Mouse (Mus musculus) embryonic facial prominence, embryonic 12.5 days (tissue): ENCODE measurements around the gene Gm498. TPM values are rescaled to one million over a fixed set of nuclear protein-coding genes. Genes with fewer than 3 reads are reported as not detected.

Experiments
- ATAC-seq: fragments of 200-750 bp; cut with Nextera tagmentation; 2 replicates; pipeline ENCODE4 v1.8.0; 2017; ENCODE audit not compliant: insufficient number of reproducible peaks, insufficient read depth, low FRiP score, low TSS enrichment
- H3K27ac ChIP-seq: fragments of 300-500 bp; sonication (generic); 2 replicates; pipeline ENCODE4 v1.5.1; 2016; ENCODE audit warnings: mild to moderate bottlenecking
- H3K27me3 ChIP-seq: fragments of 300-500 bp; sonication (generic); 2 replicates; pipeline ENCODE4 v1.6.1; 2016; ENCODE audit warnings: mild to moderate bottlenecking, moderate library complexity
- H3K36me3 ChIP-seq: fragments of 300-500 bp; sonication (generic); 2 replicates; pipeline ENCODE4 v1.6.1; 2016; ENCODE audit warnings: mild to moderate bottlenecking
- H3K4me1 ChIP-seq: fragments of 300-500 bp; sonication (generic); 2 replicates; pipeline ENCODE4 v1.6.1; 2016
- H3K4me2 ChIP-seq: fragments of 300-500 bp; sonication (generic); replicated peaks from 2 replicates; pipeline ENCODE4 v1.6.1; 2016; ENCODE audit warnings: mild to moderate bottlenecking, moderate library complexity
- H3K4me3 ChIP-seq: fragments of 300-500 bp; sonication (generic); 2 replicates; pipeline ENCODE4 v1.5.1; 2016; ENCODE audit warnings: mild to moderate bottlenecking
- H3K9ac ChIP-seq: fragments of 300-500 bp; sonication (generic); 2 replicates; pipeline ENCODE4 v1.6.1; 2016; ENCODE audit warnings: mild to moderate bottlenecking, moderate library complexity
- H3K9me3 ChIP-seq: fragments of 300-500 bp; sonication (generic); 2 replicates; pipeline ENCODE4 v1.6.1; 2016; ENCODE audit warnings: mild to moderate bottlenecking, moderate library complexity
- WGBS: fragments of 180-500 bp; shearing (Covaris S2); methylation state at CpG from one replicate; pipeline ENCODE4 v1.1.7; 2016; 5-methylcytosine and 5-hydroxymethylcytosine counted together
- microRNA-seq: library from miRNA; unstranded; fragments of <30 nt; microRNA quantifications from one replicate; pipeline ENCODE4, GENCODE M21; 2017
- polyA plus RNA-seq: library from polyadenylated mRNA; unstranded; fragments of >200 nt; fragmentation: Nextera tagmentation; extraction: Ambion mirVana; gene quantifications from 2 replicates; pipeline ENCODE4 v1.2.1, GENCODE M21; 2016

The Gm498 gene
- polyA plus RNA-seq, 1 experiment from 2014 or later: not detected

GRCm38 (mm10) chr7:143905176-143905575, 38.5 kb downstream of the Gm498 start:
- Histone ChIP-seq H3K9me3 (no peaks in the 10 kb centered on the region), H3K27me3 (no peaks in the 10 kb centered on the region), H3K4me1 (no peaks in the 10 kb centered on the region), H3K4me3 (no peak overlapping the region), H3K4me2 (no peak overlapping the region), H3K9ac (no peak overlapping the region), H3K36me3 (no peaks in the 10 kb centered on the region), H3K27ac (no peak overlapping the region)
- ATAC-seq: no peak
- 90% methylated on average over 1 of the region's 1 CpGs for WGBS

GRCm38 (mm10) chr7:143905606-143906005, 39.0 kb downstream of the Gm498 start:
- H3K4me3 ChIP-seq: no peak overlapping the region
- H3K9ac ChIP-seq: no peak overlapping the region
- 74% methylated on average over 3 of the region's 3 CpGs for WGBS
- no peaks in the 10 kb centered on the region for H3K4me1 ChIP-seq
- no peaks in the 10 kb centered on the region for H3K36me3 ChIP-seq
- no peak overlapping the region for H3K27ac ChIP-seq
- H3K4me2 ChIP-seq: no peak overlapping the region
- no peaks in the 10 kb centered on the region for H3K27me3 ChIP-seq
- no peak for ATAC-seq
- H3K9me3 ChIP-seq: no peaks in the 10 kb centered on the region

GRCm38 (mm10) chr7:143913611-143914010, 47.0 kb downstream of the Gm498 start:
- Histone ChIP-seq H3K9me3 (no peaks in the 10 kb centered on the region), H3K27me3 (no peaks in the 10 kb centered on the region), H3K36me3 (no peaks in the 10 kb centered on the region), H3K9ac (no peak overlapping the region), H3K4me3 (no peak overlapping the region), H3K4me1 (no peaks in the 10 kb centered on the region), H3K4me2 (no peak overlapping the region), H3K27ac (no peak overlapping the region)
- 86% methylated on average over 8 of the region's 8 CpGs for WGBS
- no peak for ATAC-seq

DNA sequence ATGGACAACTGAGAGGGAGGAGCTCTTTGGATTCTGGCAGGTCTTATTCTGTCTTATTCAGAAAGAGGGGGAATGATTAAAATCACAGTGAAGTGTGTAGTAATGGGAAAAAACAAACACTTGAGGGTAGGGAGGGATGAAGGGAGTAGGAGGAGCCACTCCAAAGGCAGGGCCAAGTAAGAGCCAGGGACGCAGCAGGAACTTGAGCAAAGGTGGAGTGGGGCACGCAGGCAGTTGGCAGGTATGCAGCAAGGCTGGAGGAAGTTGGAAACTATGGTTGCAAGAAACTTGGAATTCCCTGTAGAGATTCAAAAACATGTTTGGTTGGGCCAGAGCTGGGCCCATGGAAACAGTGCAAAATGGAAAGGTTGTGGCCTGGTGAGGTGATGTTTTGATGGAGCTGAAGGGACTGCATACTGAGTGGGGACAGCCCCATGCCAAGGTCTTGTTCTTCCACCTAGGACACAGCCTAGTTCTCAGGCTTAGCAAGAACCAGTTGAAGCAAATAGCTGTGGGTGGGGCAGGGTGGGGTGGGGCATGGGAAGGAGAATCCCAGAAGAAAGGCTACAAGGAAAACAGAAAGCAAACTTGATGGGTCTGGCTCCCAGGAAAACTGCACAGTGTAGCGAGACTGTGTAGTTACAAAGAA, 52.5 kb downstream of the Gm498 start:
- Histone ChIP-seq H3K4me2 (no peak overlapping the region), H3K9ac (no peak overlapping the region), H3K4me3 (no peak overlapping the region), H3K36me3 (no peaks in the 10 kb centered on the region), H3K9me3 (no peaks in the 10 kb centered on the region), H3K27me3 (no peaks in the 10 kb centered on the region), H3K4me1 (no peaks in the 10 kb centered on the region), H3K27ac (no peak overlapping the region)
- WGBS: 81% methylated on average over 3 of the region's 3 CpGs
- ATAC-seq: no peak

- Histone ChIP-seq H3K9ac (no peak overlapping the region), H3K27ac (no peak overlapping the region), H3K27me3 (no peaks in the 10 kb centered on the region), H3K4me2 (no peak overlapping the region), H3K4me3 (no peak overlapping the region), H3K36me3 (no peaks in the 10 kb centered on the region), H3K4me1 (no peaks in the 10 kb centered on the region), H3K9me3 (no peaks in the 10 kb centered on the region)
- 84% methylated on average over 1 of the region's 1 CpGs for WGBS
- ATAC-seq: no peak
Measured at GRCm38 (mm10) chr7:143929899-143930298, 63.3 kb downstream of the Gm498 start.

GRCm38 (mm10) chr7:143938647-143939046, 72.0 kb downstream of the Gm498 start:
- no peak overlapping the region for H3K27ac ChIP-seq

DNA sequence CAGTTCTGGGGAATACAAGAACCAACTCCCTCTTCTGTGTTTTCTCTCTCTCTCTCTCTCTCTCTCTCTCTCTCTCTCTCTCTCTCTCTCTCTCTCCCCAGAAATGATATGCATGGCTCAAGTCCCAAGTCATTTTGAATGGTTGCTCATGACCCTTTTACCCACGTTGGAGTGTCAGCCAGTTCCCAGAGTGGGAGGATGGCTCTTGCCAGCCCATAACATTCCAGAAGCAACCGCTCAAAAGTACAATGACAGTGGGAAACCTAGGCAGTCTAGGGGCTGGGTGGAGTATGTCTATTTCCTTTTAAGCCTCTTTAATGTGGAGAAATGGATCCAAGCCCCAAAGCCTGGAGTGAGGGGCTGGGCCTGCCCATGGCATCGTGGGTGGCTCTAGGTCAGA, 72.8 kb downstream of the Gm498 start:
- no peak for ATAC-seq
- H3K27me3 ChIP-seq: no peaks in the 10 kb centered on the region
- 69% methylated on average over 3 of the region's 3 CpGs for WGBS

More at GRCm38 (mm10) chr7:143938647-143939046, 72.0 kb downstream of the Gm498 start:
- Histone ChIP-seq H3K4me1 (no peaks in the 10 kb centered on the region), H3K36me3 (no peaks in the 10 kb centered on the region), H3K4me2 (no peak overlapping the region), H3K4me3 (no peak overlapping the region), H3K27me3 (no peaks in the 10 kb centered on the region), H3K9ac (no peak overlapping the region), H3K9me3 (no peaks in the 10 kb centered on the region)
- no peak for ATAC-seq
- WGBS: 53% methylated on average over 4 of the region's 4 CpGs

DNA sequence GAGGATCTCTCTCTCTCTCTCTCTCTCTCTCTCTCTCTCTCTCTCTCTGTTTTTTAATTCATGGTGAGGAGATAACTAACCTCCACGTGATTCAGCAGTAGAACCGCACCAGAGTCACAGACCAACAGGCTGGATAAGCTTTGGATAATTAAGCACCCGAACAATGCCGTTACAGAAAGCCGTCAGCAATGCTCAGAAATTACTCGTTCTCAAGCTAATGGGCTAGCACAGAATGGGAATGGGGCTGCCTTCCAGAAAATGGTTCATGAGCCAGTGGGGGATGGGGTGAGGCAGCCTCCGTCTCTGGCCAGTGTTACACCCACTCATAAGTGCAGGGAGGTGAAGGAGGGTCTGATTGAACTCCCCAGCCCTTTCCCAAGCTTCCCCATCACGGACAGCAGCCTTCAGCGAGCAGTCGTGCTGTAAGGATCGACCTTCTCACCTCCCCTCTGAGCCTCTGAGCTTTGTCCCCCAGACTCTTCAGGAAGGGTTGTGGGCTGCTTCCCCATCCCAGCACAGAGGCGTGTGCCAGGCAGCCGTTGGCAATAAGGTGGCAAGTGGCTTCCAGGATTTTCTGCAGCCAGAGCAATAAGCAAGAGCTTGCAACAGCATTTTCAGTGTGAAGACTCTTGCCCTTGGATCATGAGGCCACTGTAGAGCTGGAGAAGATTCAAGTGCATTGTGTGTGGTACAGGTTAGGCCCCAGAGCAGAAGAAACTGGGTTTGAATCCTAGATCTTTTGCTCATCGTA, 76.5 kb downstream of the Gm498 start:
- Histone ChIP-seq H3K9me3 (no peaks in the 10 kb centered on the region), H3K36me3 (no peaks in the 10 kb centered on the region), H3K4me1 (no peaks in the 10 kb centered on the region), H3K4me3 (no peak overlapping the region), H3K27me3 (no peaks in the 10 kb centered on the region), H3K4me2 (no peak overlapping the region), H3K9ac (no peak overlapping the region), H3K27ac (no peak overlapping the region)
- WGBS: 79% methylated on average over 14 of the region's 14 CpGs
- no peak for ATAC-seq

More for the DNA sequence above, 72.8 kb downstream of the Gm498 start:
- Histone ChIP-seq H3K4me1 (no peaks in the 10 kb centered on the region), H3K9ac (no peak overlapping the region), H3K9me3 (no peaks in the 10 kb centered on the region), H3K27ac (no peak overlapping the region), H3K4me3 (no peak overlapping the region), H3K4me2 (no peak overlapping the region), H3K36me3 (no peaks in the 10 kb centered on the region)

- no peaks in the 10 kb centered on the region for H3K4me1 ChIP-seq
- H3K27ac ChIP-seq: no peak overlapping the region
- no peaks in the 10 kb centered on the region for H3K9me3 ChIP-seq
- no peak overlapping the region for H3K4me2 ChIP-seq
- H3K9ac ChIP-seq: no peak overlapping the region
- 74% methylated on average over 6 of the region's 6 CpGs for WGBS
- no peaks in the 10 kb centered on the region for H3K27me3 ChIP-seq
- H3K36me3 ChIP-seq: no peaks in the 10 kb centered on the region
- H3K4me3 ChIP-seq: no peak overlapping the region
- no peak for ATAC-seq
Measured at GRCm38 (mm10) chr7:143944421-143944980, 77.9 kb downstream of the Gm498 start.

Small RNA genes lying within 50 kb of the gene (microRNA-seq; reads per million reads assigned to microRNA genes)
- gene Mir6404: not detected

Other genes starting within 250 kb of the Gm498 start
- 0.35 and 0.45 TPM in 2 replicates for gene Tnfrsf26, start 238.1 kb upstream of the Gm498 start, polyA plus RNA-seq
- 11.5 and 13.6 TPM in 2 replicates for gene Tnfrsf22, start 217.2 kb upstream of the Gm498 start, polyA plus RNA-seq
- gene Tnfrsf23, start 181.0 kb upstream of the Gm498 start, polyA plus RNA-seq: 0.47 and 1.1 TPM in 2 replicates
- gene Osbpl5, start 109.9 kb upstream of the Gm498 start, polyA plus RNA-seq: 31.6 and 35.6 TPM in 2 replicates
- not detected in 2 replicates for gene Mrgprg, start 99.8 kb upstream of the Gm498 start, polyA plus RNA-seq
- gene Mrgpre, start 82.3 kb upstream of the Gm498 start, polyA plus RNA-seq: 1.1 and 1.5 TPM in 2 replicates
- gene Nadsyn1, start 44.0 kb upstream of the Gm498 start, polyA plus RNA-seq: 7.7 and 9.2 TPM in 2 replicates
- gene Dhcr7, start 43.7 kb upstream of the Gm498 start, polyA plus RNA-seq: 43.6 and 45.0 TPM in 2 replicates
- gene Shank2, start 135.1 kb downstream of the Gm498 start, polyA plus RNA-seq: 1.00 and 1.0 TPM in 2 replicates